Mouse (Mus musculus) gastrocnemius, postnatal 36 days (tissue): ENCODE results near the gene Tfap2a. TPM values are rescaled to one million over a fixed set of nuclear protein-coding genes. Genes with fewer than 3 reads are reported as not detected.

Source experiments
- DNase-seq, 2 experiments: peaks; one replicate each; pipeline ENCODE4 v3.0.0; 2022
- intact Hi-C: fragments of 180-260 bp; cut with DNase I; formaldehyde crosslinking; loops from one replicate; pipeline ENCODE4 v1.15.1; 2025
- total RNA-seq, 2 experiments: library from RNA; stranded (reverse); gene quantifications; 2 replicates each; pipeline ENCODE4 v1.2.3; 2021

Tfap2a gene
- total RNA-seq, 2 experiments from 2014 or later = not detected

DNA sequence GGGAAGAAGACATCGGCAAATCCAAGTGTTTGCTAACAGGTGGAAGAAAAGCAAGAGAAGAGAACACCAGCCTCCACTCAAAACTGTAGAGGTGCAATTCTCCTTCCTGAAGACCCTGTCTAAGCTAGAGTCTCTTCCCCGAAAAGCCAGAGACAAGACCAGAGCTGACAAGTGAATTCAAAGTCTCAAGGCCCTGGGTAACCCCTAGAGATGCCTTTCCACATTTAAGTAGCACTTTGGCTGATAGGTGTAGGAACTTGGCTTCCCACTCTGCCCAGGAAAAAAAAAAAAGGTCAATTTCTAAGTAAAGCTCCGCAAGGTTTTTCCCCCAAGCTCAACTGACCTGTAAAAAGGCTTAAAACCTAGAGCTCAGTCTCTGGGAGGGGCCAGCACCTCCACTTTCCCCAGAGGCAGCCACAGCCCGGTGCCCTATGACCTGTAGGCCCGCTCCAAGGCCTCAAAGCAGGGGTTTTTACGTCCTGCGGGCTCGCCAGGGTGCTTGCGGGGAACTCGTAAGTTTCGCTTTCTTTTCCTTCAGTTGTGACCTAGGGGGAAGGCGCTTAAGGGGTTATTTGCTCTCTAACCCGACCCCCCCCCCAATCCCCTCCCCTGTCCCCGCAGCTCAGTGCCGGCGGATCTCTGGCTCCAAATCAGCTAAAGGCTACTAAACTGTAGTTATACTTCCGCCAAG lies 2.6 kb downstream of the Tfap2a start:
- no peak for DNase-seq
- intact Hi-C loops = loop anchor here (10.0 kb wide), 1 partner anchor 1319 kb away; the partner anchor contains the start of gene Hivep1

DNA sequence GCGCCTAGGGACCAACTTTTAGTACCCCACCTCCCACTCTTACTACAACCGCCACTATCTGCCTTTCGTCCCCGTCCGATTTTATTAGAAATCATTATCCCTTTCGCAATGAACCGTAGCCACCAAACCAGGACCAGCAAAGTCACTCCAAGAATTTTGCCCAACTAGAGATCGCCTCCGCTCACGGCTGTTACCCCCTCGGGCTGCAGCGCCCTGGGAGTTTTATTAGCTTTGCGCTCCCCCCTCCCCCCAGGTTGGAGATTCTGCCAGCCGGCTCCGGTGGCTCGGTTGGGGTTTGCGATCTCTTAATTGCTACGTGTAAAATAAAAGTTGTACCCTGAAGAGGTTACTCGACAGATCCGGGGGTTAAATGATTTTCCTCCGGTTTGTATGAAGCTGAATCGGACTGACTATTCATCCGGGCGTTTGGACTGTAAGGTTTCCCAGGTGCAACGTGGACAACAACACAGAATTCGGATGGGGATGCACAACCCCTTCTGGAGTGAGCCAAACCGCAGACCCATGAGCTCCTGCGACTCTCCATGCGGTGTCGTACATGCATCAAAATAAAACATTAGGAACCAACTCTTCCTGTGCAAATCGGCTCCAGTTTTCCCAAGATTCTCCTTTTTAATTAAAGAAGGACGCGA lies 3.7 kb downstream of the Tfap2a start:
- intact Hi-C loops = loop anchor here (10.0 kb wide), 1 partner anchor 1320 kb away; the partner anchor contains the start of gene Hivep1
- DNase-seq = no peak

DNA sequence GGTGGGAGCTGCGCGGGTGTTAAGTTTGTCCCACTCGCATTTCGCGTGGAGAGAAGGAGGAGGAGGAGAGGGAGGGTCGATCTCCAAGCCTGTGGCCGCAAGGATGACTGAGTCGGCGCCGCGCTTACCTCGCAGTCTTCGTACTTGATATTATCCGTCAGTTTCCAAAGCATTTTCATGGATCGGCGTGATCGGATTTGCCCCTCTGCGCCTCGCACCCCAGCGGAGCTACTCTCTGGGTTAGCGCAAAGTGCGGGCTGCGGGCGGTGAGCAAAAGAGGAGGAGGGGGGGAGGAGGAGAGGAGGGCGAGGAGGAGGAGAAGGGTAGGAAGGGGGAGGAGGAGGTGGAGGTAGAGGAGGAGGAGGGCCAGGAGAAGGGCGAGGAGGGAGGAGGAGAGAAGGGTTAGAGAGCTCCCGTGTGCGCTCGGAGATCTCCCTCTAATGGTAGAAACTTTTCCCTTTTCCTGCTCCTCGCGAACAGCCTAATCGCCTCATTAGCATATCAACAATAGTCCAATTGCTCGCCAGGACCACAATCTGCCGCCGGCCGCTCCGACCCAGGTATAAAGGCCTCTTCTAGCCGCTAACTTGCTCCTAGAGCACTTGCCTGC lies 4.5 kb downstream of the Tfap2a start:
- intact Hi-C loops = loop anchor here (10.0 kb wide), 1 partner anchor 1321 kb away; the partner anchor contains the start of gene Hivep1
- no peak for DNase-seq

DNA sequence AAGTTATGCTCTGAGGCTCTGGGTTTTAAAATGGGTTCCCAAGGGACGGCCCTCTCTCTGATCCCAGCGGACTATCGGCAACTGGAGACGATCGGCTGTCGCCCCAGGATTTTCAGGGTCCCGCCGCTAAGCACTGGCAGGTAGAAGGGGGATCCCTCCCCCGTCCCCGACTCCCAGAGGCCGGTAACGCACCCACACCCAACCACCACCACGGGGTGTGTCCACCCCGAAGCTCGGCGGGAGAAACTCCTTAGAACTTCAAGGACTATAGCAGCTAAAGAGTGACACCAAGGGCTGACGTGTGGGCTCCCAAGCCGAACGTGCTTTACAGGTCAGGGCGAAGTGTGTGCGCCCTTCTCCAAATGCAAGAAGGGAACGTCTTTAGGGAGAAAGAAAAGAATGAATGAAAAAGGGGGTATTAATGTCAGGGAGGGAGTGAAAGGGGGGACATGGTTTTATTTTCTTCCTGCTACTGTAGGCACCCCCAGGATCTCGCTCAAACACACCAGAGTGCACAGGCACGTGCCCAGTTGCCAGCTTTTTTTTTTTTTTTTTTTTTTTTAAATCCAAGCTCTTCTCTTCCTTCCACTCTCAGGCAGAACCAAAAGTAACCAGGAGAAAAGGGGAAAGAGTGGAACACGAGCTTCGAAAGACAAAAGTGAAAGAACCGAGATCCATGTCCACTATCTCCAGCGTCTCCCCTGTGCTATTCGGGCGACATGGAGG lies 5.2 kb downstream of the Tfap2a start:
- intact Hi-C loops = loop anchor here (10.0 kb wide), 1 partner anchor 1322 kb away; the partner anchor contains the start of gene Hivep1
- no peak for DNase-seq

DNA sequence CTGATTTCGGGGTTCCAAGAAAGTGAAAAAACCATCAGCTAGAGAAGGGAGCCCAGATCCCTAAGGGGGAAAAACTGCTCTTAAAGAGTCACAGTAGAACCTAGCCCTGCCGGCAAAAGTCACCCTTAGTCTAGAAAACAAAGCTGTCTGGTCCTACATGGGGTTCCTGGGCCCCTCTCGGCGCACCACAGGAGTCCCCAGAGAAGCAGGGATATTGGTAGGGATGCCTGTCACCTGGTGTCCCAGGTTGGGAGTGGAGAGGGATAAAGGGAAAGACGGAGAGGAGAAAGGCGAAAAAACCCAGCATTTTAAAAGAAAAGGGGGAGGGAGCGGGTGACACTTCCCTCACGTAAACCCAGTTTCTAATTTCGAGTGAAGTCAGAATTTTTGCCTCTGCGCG lies 6.1 kb downstream of the Tfap2a start:
- no peak for DNase-seq
- intact Hi-C loops = loop anchor here (10.0 kb wide), 1 partner anchor 1323 kb away; the partner anchor contains the start of gene Hivep1

DNA sequence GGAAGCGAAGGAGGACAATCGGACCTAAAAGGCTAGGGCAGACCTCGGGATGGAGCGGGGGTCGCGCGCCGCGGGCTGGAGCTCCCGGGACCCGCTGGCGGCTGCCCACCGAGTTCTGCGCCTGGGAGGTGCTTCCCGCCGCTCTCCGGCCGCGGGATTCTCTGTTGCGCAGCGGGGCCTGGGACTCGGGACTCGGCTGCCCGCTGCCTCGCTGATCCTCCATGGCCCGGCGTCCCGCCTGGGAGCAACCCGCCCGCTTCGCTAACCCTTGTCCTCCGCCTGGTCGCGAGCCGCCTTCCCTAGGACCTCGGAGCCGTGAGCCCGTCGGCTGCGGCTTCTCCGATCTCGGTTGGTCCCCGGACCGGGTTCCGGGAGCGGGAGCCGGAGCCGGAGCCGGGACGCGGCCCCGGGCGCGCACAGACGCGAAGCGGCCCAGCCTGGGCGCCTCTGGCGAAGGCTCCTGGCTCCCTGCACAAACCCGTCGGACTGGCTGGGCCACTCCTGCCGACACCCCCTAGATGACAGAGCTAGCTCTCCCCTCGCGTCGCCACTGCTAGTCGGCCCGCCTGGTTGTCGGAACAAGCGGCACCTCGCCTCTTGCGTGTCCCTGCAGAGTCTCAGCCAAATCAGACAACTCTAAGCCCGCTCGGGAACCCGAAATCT lies 6.9 kb downstream of the Tfap2a start:
- DNase-seq = peak in 1 of 2 experiments; percentile 36
- intact Hi-C loops = loop anchor here (10.0 kb wide), 1 partner anchor 1323 kb away; the partner anchor contains the start of gene Hivep1

DNA sequence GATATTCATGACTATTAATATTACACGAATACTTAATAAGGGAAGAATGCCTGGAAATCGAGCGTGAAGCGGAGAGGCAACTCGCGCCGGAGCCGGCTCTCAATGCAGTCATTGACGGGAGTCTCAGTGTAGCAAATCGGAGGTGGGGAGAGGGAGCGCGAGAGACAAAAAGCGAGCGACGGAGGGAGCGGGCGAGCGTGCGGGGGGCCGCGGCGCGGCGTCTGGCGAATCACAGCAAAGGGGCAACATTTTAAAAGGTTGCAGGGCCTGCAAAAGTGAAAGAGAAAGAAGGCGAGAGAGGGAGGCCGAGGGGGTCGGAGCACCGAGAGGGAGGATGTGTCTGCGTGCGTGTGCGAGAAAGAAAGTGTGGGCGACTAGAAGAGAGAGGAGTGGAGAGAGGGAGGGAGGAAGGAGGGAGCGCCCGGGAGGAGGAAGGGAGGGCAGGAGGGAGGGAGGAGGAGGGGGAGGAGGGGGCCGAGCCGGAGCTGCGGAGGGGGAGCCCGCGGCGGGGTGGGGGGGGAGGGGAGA lies 7.5 kb downstream of the Tfap2a start:
- intact Hi-C loops = loop anchor here (10.0 kb wide), 1 partner anchor 1324 kb away; the partner anchor contains the start of gene Hivep1
- DNase-seq = peak in 1 of 2 experiments; percentile 48

DNA sequence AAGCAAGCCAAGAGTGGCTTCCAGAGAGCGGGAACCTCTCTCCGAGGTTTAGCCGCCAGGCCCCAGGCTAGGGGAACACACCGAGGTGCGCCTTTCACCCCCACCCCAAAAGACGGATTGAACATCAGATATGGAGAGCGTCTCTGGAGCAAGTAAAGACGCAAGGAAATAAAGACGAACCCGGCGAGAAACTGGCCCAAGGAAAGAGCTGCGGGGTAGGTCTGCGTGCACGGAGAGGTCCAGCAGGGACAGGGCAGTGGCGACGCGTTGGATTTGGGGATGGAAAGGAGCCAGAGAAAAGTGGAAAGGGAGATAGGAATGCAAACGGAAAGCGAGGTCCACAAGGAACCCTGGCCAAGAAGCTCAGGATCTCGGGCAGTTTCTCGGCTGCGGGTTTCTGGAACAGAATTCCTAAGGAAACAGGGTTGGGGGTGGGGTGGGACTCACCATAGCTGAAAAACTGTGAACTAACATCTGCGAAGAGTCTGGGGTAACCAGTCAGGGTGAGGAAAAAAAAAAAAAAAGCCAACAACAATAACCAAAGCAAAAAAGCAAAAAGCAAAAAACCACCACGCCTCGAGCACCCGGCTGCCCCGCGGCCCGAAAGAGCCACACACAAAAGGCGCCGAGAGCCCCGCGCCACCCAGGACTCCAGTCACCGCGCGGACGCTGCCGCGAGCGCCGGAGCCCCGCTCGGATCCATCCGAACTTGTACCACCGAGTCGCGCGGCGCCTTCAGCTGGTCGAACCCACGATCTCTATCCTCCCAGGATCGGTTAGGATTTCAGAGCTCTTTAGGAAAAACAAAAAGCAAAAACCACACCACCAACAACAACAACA lies 8.4 kb downstream of the Tfap2a start:
- intact Hi-C loops = loop anchor here (10.0 kb wide), 1 partner anchor 1325 kb away; the partner anchor contains the start of gene Hivep1
- DNase-seq = no peak

DNA sequence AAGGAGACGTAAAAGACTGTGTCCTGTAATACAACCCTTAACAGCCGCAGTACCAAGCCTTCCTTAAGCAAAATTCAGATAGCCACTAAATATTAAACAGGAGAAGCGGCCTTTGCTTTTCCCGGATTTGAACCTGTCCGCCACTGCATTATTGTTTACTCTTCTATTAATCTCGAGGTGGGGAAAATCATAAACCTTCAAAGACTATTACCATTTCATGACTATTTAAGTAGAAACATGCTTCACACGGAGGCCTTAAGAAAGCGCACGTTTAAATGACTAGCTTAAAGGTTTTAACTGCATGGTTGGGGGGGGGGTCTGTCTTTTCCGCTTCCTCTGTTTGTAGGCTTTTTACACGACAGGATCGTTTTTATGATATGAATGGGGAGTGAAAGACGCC lies 9.1 kb downstream of the Tfap2a start:
- no peak for DNase-seq
- intact Hi-C loops = no loop called here

DNA sequence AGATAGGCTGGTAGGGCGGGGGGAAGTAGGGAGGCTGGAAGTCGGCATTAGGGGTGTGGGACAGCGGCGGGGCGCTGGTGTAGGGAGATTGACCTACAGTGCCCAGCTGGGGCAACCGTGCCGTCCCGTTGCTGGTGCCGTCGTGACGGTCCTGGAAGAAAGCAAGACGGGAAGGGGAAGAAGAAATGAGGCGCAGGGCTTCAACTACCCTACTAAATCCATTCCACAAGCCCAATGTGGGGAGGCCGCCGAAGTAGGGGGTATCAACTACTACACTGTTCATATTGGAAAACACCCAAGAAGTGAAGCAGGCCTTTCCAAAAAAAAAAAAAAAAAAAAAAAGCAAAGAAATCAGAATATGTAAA lies 9.6 kb downstream of the Tfap2a start:
- intact Hi-C loops = no loop called here
- DNase-seq = no peak

DNA sequence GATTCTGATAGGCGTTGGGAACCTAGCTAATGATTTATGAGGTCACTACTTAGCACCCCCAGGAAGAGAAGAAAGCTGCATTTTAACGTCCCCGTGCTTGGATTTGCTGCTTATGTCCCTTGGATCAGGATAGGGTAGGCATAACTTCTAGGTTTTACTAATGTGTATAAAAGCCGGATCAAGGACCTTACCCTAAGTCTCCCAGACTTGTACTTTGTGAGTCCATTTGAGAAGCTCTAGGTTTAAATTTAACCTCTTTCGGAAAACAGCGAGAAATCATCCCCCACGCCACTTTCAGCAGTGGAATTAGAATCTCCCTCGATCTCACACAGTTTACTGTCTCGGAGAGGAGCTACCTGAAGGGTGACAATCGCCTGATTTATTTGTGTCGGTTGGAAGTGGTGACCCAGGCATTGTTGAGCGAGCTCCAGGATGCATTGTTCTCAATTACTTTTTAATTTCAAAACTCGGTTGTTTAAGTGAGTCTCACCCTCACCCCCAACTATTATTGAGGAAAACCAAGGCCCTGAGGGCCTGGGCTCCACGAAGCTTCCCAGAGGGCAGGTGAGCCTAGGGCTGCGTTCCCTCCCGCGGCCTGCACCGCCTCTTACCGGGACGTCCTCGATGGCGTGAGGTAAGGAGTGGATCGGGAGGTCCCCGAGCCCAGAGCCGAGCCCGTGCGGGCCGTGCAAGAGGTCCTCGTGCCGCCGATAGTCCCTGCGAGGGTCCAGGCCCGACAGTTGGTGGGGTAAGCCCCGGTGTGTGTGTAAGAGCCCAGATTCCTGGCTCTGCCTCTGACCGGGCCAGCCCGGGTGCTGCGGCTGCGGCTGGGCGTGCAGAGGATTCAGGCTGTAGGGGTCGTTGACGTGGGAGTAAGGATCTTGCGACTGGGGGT lies 10.2 kb downstream of the Tfap2a start:
- no peak for DNase-seq
- intact Hi-C loops = no loop called here

DNA sequence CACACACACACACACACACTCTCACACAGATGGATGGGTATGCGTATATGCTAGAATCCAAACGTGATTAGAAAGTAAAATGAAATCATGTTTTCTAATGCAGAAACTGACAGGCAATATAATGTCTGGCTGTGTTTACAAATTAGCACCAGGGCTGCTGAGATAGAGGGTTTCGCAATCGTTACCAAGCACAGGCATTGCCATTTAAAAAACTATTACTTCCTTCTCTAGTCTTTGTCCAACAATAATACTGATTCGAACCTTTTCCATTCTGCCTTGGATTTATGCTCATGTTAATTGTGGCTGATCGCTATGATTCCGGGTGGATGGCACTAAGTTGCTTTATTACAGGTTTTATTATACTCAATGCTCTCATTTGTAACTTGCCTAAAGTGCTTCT lies 12.3 kb downstream of the Tfap2a start:
- intact Hi-C loops = no loop called here
- no peak for DNase-seq

DNA sequence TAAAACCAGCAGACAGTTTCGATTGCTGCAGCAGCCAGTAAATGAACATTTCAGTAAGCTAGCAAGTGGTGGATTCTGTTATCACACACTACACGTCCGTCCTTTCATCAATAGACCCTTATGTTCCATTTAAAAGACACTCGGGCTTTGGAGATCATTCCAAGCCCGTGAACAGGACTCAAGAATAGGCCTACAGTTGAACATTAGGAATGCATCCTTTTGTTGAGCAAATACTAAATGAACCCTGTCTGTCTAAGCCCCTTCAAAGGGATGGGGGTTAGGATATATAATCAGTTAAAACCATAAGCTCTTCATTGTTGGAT lies 14.6 kb downstream of the Tfap2a start:
- no peak for DNase-seq
- intact Hi-C loops = no loop called here

DNA sequence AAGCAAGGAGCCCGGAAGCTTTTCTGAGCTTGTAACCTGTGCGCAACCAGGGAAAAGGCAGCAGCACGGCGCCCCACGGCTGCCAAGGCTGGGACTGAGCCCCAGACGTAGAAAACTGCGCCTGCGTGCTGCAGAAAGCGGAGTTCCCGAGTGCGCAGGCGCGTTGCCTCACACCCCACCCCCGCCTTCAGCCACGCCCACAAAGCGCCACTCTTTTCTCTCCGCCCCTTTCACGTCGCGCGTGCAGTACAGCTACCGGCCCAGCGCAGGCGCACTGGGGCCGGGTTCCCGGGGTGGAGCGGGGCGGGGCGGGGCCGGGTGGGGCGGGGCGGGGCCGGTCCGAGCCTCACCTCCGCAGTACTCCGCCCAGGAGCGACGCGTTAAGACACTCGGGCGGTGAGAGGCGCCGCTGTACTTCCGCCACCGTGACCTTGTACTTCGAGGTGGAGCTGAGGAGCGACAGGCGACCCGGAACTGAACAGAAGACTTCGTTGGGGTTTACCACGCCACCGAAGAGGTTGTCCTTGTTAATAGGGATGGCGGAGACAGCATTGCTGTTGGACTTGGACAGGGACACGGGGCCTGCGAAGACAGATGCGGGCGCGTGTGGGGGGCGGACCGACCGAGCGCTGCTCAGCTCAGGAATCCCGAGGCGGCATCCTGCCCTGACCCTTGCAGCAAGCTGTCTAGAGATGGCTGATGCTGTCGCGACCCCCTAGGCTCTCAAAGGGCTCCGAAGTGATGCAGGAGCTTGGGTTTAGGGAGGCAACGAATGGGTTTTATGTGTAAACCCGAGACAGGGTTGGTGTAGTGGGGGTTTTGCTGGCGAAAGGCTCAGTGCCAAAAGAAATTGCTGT lies 15.2 kb downstream of the Tfap2a start:
- DNase-seq = peak; percentile 74 to 81

DNA sequence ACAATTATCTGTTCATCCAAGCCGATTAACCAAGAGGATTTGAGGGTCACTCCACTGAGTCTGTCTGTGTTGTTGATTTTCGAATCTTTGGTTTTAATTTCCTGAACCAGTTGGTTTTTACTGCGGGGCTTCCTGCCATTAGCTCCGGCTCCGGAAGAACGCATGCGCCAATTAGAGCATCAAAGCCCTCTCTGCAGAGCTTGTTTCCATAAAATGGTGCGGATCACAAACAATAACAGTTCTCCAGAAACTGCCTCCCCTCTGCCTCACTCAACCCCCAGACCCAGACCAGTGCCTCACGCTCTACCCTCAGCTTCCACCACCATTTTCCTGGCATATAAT lies 18.5 kb downstream of the Tfap2a start:
- intact Hi-C loops = no loop called here
- no peak for DNase-seq

More for the DNA sequence above, 15.2 kb downstream of the Tfap2a start:
- intact Hi-C loops = no loop called here

DNA sequence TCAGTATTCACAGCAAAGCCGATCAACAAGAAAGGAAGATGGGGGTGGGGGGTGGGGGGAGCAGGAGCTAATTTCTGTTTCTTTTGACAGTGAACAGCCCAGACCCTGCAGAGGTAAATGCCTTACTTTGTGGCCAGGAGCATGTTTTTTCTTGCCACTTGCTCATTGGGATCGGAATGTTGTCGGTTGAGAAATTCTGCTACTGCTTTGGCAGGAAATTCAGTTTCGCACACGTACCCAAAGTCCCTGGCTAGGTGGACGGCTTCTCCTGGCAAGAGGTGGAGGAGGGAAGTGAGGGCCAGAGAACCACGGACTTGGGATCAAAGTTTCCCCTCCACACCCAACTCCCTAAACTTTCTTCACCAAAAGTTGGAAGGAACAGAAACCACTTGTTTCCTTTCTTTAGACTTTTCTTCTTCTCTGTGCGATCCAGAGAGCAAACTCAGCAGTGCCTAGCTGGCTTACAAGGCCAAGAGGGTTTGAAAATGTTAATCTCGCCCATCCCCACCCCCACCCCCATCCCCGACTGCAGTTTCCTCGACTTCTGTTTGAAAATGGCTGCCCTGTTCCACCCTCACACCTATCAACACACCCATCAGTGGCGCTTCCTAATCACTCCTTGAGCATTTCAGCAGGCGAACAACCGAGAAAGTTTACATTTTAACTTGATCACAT lies 19.0 kb downstream of the Tfap2a start:
- no peak for DNase-seq
- intact Hi-C loops = no loop called here
